Mouse (Mus musculus): ENCODE measurements around the gene Rsbn1. TPM values are rescaled to one million over a fixed set of nuclear protein-coding genes. Genes with fewer than 3 reads are reported as not detected.
A peak's percentile ranks its signal among the peaks of the same experiment; 100 is the strongest.

The Rsbn1 gene
- polyA plus RNA-seq, 1 experiment from 2014 or later = 24.6 TPM

DNA sequence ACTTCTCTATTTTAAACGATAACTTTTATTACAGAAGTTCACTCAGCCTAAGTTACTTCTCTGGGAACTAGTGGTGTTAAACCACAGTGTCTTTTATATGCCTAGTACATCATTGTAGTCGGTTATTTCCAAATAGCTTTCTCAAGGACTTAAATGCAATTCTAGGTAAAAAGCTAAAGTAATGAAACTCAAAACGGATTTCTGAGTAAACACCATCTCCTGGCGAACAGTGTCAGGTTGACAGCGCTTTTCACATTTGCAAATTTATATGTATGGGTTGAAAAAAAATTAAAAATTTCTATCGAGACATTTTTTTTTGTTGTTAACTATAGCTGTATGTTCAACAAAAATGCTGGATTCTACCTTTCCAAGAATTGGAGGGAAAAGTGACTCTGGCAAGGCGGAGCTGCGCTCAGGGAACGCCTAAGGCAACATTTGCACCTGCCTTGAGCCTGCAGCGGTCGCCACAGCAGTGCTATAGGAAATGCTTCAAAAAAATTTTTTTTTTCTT, 414 bp upstream of the Rsbn1 start:
- Histone ChIP-seq H3K4me2 (replicated peaks) (peak overlapping the region; percentile 58), H3K27me3 (no peaks in the 10 kb centered on the region), H3K9ac (replicated peaks) (peak overlapping the region; percentile 94), H3K36me3 (no peaks in the 10 kb centered on the region), H3K27ac (replicated peaks) (peak overlapping the region; percentile 91), H3K9me3 (no peaks in the 10 kb centered on the region), H3K4me1 (peaks cover 13% of the 10 kb centered on the region), H3K4me3 (peak overlapping the region; percentile 97)
- 5% methylated on average over 11 of the region's 11 CpGs for WGBS
- ATAC-seq (ENCODE audit: low FRiP score, low read depth) = peak; percentile 10; the same call in 1 of the 2 replicates

DNA sequence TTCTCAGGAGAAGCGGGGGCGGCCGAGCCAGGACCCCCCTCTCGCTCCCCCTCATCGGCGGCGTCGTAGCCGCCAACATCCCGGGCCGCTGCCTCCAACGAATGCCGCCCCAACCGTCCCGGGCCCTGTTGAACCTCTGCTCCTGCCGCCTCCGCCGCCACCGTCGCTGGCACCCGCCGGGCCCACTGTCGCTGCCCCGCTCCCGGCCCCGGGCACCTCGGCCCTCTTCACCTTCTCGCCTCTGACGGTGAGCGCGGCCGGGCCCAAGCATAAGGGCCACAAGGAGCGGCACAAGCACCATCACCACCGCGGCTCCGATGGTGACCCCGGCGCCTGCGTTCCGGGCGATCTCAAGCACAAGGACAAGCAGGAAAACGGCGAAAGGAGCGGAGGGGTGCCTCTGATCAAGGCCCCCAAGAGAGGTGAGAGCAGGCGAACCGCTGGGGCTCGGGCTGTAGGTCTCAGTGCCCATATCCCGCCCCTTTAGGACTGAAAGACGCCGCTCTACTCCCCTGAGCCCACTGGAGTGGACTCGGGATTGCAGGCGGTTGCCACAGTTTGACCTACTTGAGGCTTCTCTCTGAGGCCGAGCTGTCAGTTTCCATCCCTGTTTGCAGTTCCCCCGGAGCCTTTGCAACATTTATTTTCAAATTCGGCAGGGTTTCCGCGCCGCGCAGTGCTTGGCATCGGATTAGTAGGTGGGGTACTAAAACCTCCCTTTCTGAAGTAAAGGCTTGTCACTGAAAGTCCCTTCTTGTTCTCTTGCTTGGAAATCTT, 1.0 kb downstream of the Rsbn1 start:
- peak overlapping the region; percentile 78 for H3K4me2 ChIP-seq (replicated peaks)
- under 1% methylated on average over 45 of the region's 60 CpGs for WGBS
- H3K9me3 ChIP-seq = no peaks in the 10 kb centered on the region
- H3K36me3 ChIP-seq = no peaks in the 10 kb centered on the region
- no peaks in the 10 kb centered on the region for H3K27me3 ChIP-seq
- ATAC-seq (ENCODE audit: low FRiP score, low read depth) = peak; percentile 62
- peaks cover 13% of the 10 kb centered on the region for H3K4me1 ChIP-seq
- H3K27ac ChIP-seq (replicated peaks) = peak overlapping the region; percentile 91
- peak overlapping the region; percentile 97 for H3K4me3 ChIP-seq
- H3K9ac ChIP-seq (replicated peaks) = peak overlapping the region; percentile 94

DNA sequence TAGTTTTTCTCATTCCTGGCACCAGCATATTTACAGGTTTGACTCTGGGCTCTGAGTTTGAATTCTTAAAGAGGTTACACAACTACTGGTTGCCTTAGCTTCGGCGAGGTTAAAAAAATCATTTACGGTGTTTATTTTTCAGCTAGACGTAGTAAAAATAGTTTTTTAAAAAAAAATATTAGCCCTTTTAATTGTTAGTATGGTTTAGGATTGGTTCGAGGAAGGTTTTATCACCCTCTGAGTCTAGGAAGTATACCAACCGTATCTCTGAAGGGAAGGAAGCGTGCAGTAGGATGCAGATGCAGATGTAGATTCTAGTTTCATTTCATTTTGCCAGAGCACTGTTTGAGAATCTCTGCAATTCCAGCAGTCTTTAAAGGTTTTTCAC, 1.6 kb downstream of the Rsbn1 start:
- Histone ChIP-seq H3K27ac (replicated peaks) (no peak overlapping the region), H3K36me3 (no peaks in the 10 kb centered on the region)

DNA sequence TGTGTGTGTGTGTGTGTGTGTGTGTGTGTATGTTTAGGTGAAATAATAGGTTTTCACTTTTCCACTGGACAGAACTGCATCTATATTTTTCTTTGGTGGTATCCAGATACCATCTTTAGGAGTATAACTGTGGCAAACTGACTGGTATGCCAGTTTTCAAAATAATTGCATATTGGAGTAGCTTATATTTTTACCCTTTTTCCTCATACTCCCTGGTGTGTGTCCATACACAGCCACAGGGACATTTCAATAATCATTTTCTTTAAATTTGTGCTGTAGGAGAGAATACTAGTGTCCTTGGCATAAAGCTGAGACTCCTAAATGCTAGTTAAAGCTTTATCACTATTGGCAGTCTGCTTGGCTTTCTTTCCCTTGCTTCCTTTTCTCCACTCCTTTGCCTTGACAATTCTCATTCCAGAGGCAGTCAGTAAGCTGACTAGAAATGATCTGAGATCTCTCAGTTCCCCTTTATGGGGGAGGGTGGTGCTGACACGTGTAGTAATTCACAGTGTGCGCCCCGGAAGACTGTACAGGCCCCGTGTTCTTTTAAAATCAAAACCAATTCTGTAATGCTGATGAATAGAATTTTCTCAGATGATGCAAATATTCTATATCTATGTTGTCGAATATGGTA, 2.4 kb downstream of the Rsbn1 start:
- Histone ChIP-seq H3K4me3 (peak overlapping the region; percentile 35), H3K9me3 (no peaks in the 10 kb centered on the region), H3K4me1 (peaks cover 13% of the 10 kb centered on the region), H3K36me3 (no peaks in the 10 kb centered on the region), H3K4me2 (replicated peaks) (peak overlapping the region; percentile 78), H3K27ac (replicated peaks) (no peak overlapping the region), H3K27me3 (no peaks in the 10 kb centered on the region), H3K9ac (replicated peaks) (peak overlapping the region; percentile 44; the same call in 1 of the 2 replicates)
- ATAC-seq (ENCODE audit: low FRiP score, low read depth) = no peak
- 57% methylated on average over 5 of the region's 5 CpGs for WGBS

More for the DNA sequence above, 1.6 kb downstream of the Rsbn1 start:
- H3K4me3 ChIP-seq = peak overlapping the region; percentile 97
- peak overlapping the region; percentile 94 for H3K9ac ChIP-seq (replicated peaks)
- peaks cover 13% of the 10 kb centered on the region for H3K4me1 ChIP-seq
- no peak for ATAC-seq (ENCODE audit: low FRiP score, low read depth)
- H3K27me3 ChIP-seq = no peaks in the 10 kb centered on the region
- no peaks in the 10 kb centered on the region for H3K9me3 ChIP-seq
- peak overlapping the region; percentile 78 for H3K4me2 ChIP-seq (replicated peaks)
- 10% methylated on average over 7 of the region's 7 CpGs for WGBS

DNA sequence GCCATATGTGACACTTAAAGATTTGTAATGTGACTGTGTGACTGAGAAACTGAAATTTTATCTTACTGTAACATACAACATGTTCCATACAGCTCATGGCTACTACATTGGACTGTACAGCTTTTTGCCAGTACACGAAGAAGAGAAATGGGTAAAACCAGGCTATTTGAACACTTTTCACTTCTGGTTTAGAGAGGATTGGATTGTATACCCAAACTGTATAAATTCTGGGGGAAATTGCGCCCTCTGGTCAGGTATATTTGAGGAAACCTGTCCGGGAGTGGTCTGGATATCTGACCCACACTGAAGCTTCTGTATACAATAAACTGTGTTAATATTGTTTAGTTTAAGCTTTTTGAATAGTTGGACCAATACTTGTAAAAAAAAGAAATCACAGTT, 2.9 kb downstream of the Rsbn1 start:
- 82% methylated on average over 3 of the region's 3 CpGs for WGBS
- no peak for ATAC-seq (ENCODE audit: low FRiP score, low read depth)
- Histone ChIP-seq H3K4me3 (peak overlapping the region; percentile 35), H3K9ac (replicated peaks) (peak overlapping the region; percentile 44; the same call in 1 of the 2 replicates), H3K27me3 (no peaks in the 10 kb centered on the region), H3K4me2 (replicated peaks) (peak overlapping the region; percentile 78), H3K27ac (replicated peaks) (no peak overlapping the region), H3K9me3 (no peaks in the 10 kb centered on the region), H3K4me1 (peaks cover 13% of the 10 kb centered on the region), H3K36me3 (no peaks in the 10 kb centered on the region)

DNA sequence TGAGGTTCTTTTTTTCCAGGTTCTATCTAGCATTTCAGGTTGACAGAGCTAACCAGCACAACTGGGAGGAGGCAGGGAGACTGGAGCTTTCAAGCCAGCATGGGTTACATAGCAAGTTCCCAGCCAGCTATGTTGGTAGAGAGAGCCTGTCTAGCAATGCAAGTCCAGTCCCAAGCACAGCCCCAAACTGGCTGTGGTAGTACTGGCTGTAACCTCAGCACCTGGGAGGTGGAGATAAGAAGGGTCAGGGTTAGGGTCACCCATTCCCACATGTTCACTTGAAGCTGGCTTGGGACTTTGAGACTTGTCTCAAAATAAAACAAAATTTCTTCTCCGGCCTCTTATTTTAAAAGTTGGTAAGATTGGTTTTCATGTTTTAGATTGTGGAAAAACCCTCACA, 6.2 kb downstream of the Rsbn1 start:
- no peak overlapping the region for H3K9ac ChIP-seq (replicated peaks)
- no peaks in the 10 kb centered on the region for H3K27me3 ChIP-seq
- H3K4me3 ChIP-seq = no peak overlapping the region
- no peaks in the 10 kb centered on the region for H3K9me3 ChIP-seq
- no peaks in the 10 kb centered on the region for H3K36me3 ChIP-seq
- ATAC-seq (ENCODE audit: low FRiP score, low read depth) = no peak
- WGBS = 94% methylated on average over 1 of the region's 1 CpGs
- no peak overlapping the region for H3K27ac ChIP-seq (replicated peaks)
- H3K4me2 ChIP-seq (replicated peaks) = no peak overlapping the region
- peaks cover 21% of the 10 kb centered on the region for H3K4me1 ChIP-seq

DNA sequence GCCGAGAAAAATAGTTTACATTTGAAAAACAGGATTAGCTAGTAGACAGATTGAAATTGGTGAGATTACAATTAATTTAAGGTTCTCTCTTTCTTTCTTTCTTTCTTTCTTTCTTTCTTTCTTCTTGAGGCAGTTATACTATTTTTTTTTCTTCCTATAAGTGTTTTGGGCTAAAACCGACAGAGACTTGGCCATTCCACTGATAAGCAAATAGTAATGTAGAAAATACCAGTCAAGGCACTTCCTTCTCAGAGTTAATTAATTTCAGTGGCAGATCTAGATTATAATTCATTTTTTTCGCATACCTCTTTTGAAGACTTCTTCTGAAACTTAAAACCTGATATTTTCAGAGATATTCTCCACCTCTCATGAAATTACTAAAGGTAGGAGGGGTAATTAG, 11.4 kb downstream of the Rsbn1 start:
- no peak overlapping the region for H3K27ac ChIP-seq (replicated peaks)
- no peaks in the 10 kb centered on the region for H3K9me3 ChIP-seq
- no peak overlapping the region for H3K4me3 ChIP-seq
- peaks cover 6% of the 10 kb centered on the region; the same call in 1 of the 2 replicates for H3K36me3 ChIP-seq
- H3K4me1 ChIP-seq = peaks cover 14% of the 10 kb centered on the region
- no peak overlapping the region for H3K9ac ChIP-seq (replicated peaks)
- no peak for ATAC-seq (ENCODE audit: low FRiP score, low read depth)
- no peaks in the 10 kb centered on the region for H3K27me3 ChIP-seq
- H3K4me2 ChIP-seq (replicated peaks) = no peak overlapping the region
- 66% methylated on average over 3 of the region's 3 CpGs for WGBS

DNA sequence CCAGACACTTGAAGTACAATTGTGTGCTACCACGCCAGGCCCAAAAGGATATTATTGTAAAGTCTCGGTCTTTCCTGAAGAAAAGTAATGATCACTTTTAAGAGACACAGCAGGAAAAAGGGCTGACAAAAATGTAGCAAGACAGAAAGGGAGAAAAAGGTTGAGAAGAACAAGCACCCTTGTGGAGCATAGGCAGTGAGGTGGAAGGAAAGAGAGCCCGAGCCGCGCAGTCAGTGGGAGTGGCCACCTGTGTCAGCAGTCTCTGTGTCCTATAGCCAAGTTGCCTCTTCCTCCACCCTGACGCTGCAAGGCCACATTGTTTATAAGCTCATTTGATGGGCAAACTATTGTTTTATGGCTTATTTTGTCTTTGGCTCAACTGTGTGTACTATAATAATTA, 13.6 kb downstream of the Rsbn1 start:
- H3K4me2 ChIP-seq (replicated peaks) = no peak overlapping the region
- no peak for ATAC-seq (ENCODE audit: low FRiP score, low read depth)
- H3K9me3 ChIP-seq = no peaks in the 10 kb centered on the region
- 0 out of 2 replicates have a peak overlapping the region, but pooled peaks have one; percentile 20 for H3K27ac ChIP-seq (replicated peaks)
- H3K9ac ChIP-seq (replicated peaks) = no peak overlapping the region
- no peak overlapping the region for H3K4me3 ChIP-seq
- peaks cover 14% of the 10 kb centered on the region for H3K4me1 ChIP-seq
- H3K36me3 ChIP-seq = peaks cover 14% of the 10 kb centered on the region
- H3K27me3 ChIP-seq = no peaks in the 10 kb centered on the region
- 54% methylated on average over 6 of the region's 6 CpGs for WGBS

DNA sequence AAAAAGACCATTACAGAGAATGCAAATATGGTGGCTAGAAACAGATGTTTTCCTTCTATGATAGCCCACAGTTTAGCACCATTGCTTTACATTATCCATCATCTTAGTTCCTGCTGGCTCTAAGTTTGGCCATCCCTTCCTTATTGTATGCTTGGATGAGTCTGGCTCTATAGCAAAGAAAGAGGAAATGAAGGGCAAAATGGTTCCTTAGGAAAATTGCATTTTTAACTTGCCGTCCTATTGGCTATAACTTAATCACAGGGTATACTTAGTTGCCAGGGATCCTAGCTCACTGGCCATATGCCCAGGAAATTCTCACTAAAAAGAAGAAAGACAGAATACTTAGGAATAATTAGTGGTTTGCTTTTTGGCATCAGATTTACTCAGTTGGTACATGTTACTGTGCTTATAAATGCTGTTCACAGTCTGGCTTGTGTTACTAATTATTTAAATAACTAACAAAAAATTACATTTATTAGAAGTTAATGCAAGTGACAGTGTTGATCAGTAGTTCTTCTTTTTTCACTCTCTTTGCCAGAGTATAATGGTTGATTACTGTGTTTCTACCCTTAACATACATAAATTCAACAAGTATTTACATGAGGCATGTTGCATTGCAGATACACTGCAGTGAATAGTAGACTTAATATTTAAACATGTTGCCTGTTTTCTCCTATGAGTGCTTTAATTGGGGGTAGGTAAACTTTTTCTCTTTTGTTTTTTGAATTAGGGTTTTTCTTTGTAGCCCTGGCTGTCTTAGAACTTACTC, 31.1 kb downstream of the Rsbn1 start:
- Histone ChIP-seq H3K36me3 (no peaks in the 10 kb centered on the region), H3K9me3 (no peaks in the 10 kb centered on the region), H3K4me3 (no peak overlapping the region), H3K27me3 (no peaks in the 10 kb centered on the region), H3K4me2 (replicated peaks) (no peak overlapping the region), H3K27ac (replicated peaks) (no peak overlapping the region), H3K9ac (replicated peaks) (no peak overlapping the region), H3K4me1 (peaks cover 3% of the 10 kb centered on the region; the same call in 1 of the 2 replicates)
- WGBS = 100% methylated on average over 1 of the region's 1 CpGs
- no peak for ATAC-seq (ENCODE audit: low FRiP score, low read depth)

DNA sequence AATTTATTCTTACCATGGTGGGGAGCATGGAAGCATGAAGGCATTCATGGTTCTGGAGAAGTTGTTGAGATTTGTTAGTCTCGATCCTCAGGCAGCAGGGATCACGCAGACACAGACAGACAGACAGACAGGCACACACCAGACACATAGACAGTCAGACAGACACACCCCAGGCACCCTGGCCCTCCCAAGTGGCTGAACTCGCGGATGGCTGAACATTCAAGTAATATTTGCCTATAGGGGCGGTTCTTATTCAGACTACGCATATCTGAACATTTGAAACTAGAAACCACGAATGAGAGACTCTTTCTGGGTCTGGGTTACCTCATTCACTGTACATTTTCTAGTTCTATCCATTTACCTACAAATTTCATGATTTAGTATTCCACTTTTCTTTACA, 34.7 kb downstream of the Rsbn1 start:
- Histone ChIP-seq H3K27ac (replicated peaks) (no peak overlapping the region), H3K9ac (replicated peaks) (no peak overlapping the region), H3K4me2 (replicated peaks) (no peak overlapping the region), H3K9me3 (no peaks in the 10 kb centered on the region), H3K4me1 (peaks cover 3% of the 10 kb centered on the region; the same call in 1 of the 2 replicates), H3K36me3 (no peaks in the 10 kb centered on the region), H3K27me3 (no peaks in the 10 kb centered on the region), H3K4me3 (no peak overlapping the region)
- ATAC-seq (ENCODE audit: low FRiP score, low read depth) = no peak
- WGBS = 88% methylated on average over 7 of the region's 7 CpGs

DNA sequence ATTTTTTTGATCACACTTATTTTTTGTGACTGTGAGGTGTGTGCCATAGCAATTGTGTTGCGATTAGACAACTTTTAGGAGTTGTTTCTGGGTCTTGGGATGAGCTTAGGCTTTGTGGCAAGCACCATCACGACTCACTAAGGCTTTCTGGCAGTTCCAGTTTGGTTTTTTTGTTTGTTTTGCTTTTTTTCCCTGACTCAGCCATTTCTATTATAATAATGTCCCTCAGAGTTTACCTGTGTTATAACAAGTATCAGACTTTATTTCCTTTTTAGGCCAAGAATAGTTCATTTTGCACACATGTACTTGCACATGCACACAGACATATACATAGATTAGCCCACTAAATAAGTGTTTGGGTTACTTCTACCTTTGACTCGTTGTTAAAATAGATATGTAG, 46.7 kb downstream of the Rsbn1 start:
- no peak for ATAC-seq (ENCODE audit: low FRiP score, low read depth)
- no peak overlapping the region for H3K27ac ChIP-seq (replicated peaks)
- H3K9ac ChIP-seq (replicated peaks) = no peak overlapping the region
- peaks cover 15% of the 10 kb centered on the region for H3K36me3 ChIP-seq
- WGBS = 92% methylated on average over 3 of the region's 3 CpGs
- no peak overlapping the region for H3K4me3 ChIP-seq
- H3K4me2 ChIP-seq (replicated peaks) = no peak overlapping the region
- H3K4me1 ChIP-seq = no peaks in the 10 kb centered on the region
- H3K27me3 ChIP-seq = no peaks in the 10 kb centered on the region
- H3K9me3 ChIP-seq = no peaks in the 10 kb centered on the region
